20 mouse cellular contexts compared by ENCODE assay signal in the genomic region with DNA sequence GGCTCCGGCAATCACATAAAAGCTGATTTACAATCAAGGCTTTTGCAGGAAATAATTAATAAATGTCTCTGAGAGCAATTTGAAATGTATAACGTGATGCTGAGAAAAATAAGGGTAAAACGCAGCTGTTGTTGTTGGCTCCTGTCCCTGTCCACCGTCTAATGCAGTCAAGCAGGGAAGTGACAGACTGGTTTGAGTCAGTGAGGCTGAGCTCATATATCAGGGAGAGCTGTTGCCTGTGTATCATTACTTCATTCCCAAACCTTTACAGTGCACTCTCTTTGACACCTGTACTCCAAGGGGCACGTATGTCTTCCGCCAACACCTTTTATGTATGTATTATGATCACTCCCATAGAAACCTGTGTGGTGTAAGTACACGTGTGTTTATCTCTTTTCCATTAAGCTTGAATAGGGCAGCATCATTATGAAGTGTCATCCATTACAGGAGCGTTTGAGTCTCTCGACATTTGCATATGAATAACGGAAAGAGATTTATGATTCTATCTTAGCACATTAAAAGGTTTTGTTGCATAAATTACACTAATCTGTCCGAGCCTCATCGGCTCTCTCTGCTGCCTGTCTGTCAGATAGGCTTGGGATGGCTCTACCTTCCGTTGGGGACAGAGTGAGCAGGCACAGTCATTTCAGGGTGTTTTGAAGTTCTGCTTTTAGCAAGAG.
DNase-seq lines count a peak whose midpoint lies in the region; ATAC-seq lines count a peak whose summit lies in the region.
"Had no signal": no experiment of that assay in that cellular context is flagged by ENCODE, and none has a peak within 500 bp of the region (broad histone marks: within the 10 kb centered on the region; RNA-seq: fewer than 3 reads in every experiment).

No protein-coding gene starts in this region.

- no peaks in the 10 kb centered on the region for H3K27me3 ChIP-seq in forebrain, embryonic 12.5 days
- H3K27me3 ChIP-seq in forebrain, embryonic 10.5 days (ENCODE audit: poor library complexity, severe bottlenecking): no peaks in the 10 kb centered on the region
- no peaks in the 10 kb centered on the region for H3K27me3 ChIP-seq in embryonic facial prominence, embryonic 10.5 days (replicated peaks; ENCODE audit: low read depth, poor library complexity, severe bottlenecking)
- H3K27me3 ChIP-seq: CH12.LX; embryonic facial prominence, embryonic 13.5 days; limb, embryonic 12.5 days; liver, embryonic 15.5 days; midbrain, embryonic 12.5 days had no signal

- H3K4me3 ChIP-seq in forebrain, embryonic 12.5 days (replicated peaks): no peak overlapping the region
- H3K4me3 ChIP-seq in forebrain, embryonic 10.5 days: no peak overlapping the region
- H3K4me3 ChIP-seq in embryonic facial prominence, embryonic 10.5 days: no peak overlapping the region
- H3K4me3 ChIP-seq: embryonic facial prominence, embryonic 13.5 days; layer of hippocampus, adult 2 months; limb, embryonic 12.5 days; liver, embryonic 15.5 days; midbrain, embryonic 12.5 days had no signal

- no peak for DNase-seq in forebrain, embryonic 10.5 days (ENCODE audit: extremely low spot score, low spot score)
- peak; percentile 12 for DNase-seq in kidney, postnatal 10 days
- DNase-seq in kidney, adult 11 months: no peak
- DNase-seq in brain, adult 2 months (ENCODE audit: low read depth, low spot score): peak; percentile 20
- DNase-seq in mesoderm, embryonic 11.5 days (ENCODE audit: low read depth, low spot score): peak; percentile 9
- no peak for DNase-seq in embryonic facial prominence, embryonic 10.5 days (ENCODE audit: low spot score)
- DNase-seq in adrenal gland, postnatal 25 days: no peak
- DNase-seq: adrenal gland, postnatal 36 days; gastrocnemius, postnatal 14 days; right cerebral cortex, postnatal 14 days; thymus, postnatal 4 days had no signal

- H3K27ac ChIP-seq in forebrain, embryonic 12.5 days: no peak overlapping the region
- H3K27ac ChIP-seq in forebrain, embryonic 10.5 days: no peak overlapping the region
- no peak overlapping the region for H3K27ac ChIP-seq in embryonic facial prominence, embryonic 10.5 days (replicated peaks)
- H3K27ac ChIP-seq: embryonic facial prominence, embryonic 13.5 days; layer of hippocampus, adult 2 months; limb, embryonic 12.5 days; liver, embryonic 15.5 days; midbrain, embryonic 12.5 days had no signal

- H3K4me1 ChIP-seq in forebrain, embryonic 12.5 days: peaks cover 2% of the 10 kb centered on the region; the same call in 1 of the 2 replicates
- H3K4me1 ChIP-seq in forebrain, embryonic 10.5 days: no peaks in the 10 kb centered on the region
- H3K4me1 ChIP-seq in embryonic facial prominence, embryonic 10.5 days: no peaks in the 10 kb centered on the region
- H3K4me1 ChIP-seq: embryonic facial prominence, embryonic 13.5 days; limb, embryonic 12.5 days; liver, embryonic 15.5 days had no signal

- H3K9me3 ChIP-seq in forebrain, embryonic 12.5 days: no peaks in the 10 kb centered on the region
- H3K9me3 ChIP-seq in forebrain, embryonic 10.5 days: no peaks in the 10 kb centered on the region
- H3K9me3 ChIP-seq in embryonic facial prominence, embryonic 10.5 days: no peaks in the 10 kb centered on the region
- H3K9me3 ChIP-seq: embryonic facial prominence, embryonic 13.5 days; limb, embryonic 12.5 days; midbrain, embryonic 12.5 days had no signal

- 68% methylated on average over 13 of the region's 13 CpGs for WGBS in forebrain, embryonic 12.5 days
- 88% methylated on average over 13 of the region's 13 CpGs for WGBS in forebrain, embryonic 10.5 days
- WGBS in embryonic facial prominence, embryonic 10.5 days: 86% methylated on average over 13 of the region's 13 CpGs

- peak; percentile 49; the same call in 1 of the 2 replicates for ATAC-seq in forebrain, embryonic 12.5 days (ENCODE audit: low FRiP score)
- ATAC-seq: intestine, embryonic 16.5 days had no signal

- no peaks in the 10 kb centered on the region for H3K36me3 ChIP-seq in forebrain, embryonic 12.5 days (replicated peaks)
- no peaks in the 10 kb centered on the region for H3K36me3 ChIP-seq in forebrain, embryonic 10.5 days (replicated peaks)
- no peaks in the 10 kb centered on the region for H3K36me3 ChIP-seq in embryonic facial prominence, embryonic 10.5 days (replicated peaks)
- H3K36me3 ChIP-seq: embryonic facial prominence, embryonic 13.5 days; limb, embryonic 12.5 days; liver, embryonic 15.5 days; midbrain, embryonic 12.5 days had no signal

- no peak overlapping the region for H3K9ac ChIP-seq in forebrain, embryonic 12.5 days
- H3K9ac ChIP-seq: embryonic facial prominence, embryonic 13.5 days; limb, embryonic 12.5 days; liver, embryonic 15.5 days; midbrain, embryonic 12.5 days had no signal

- H3K4me2 ChIP-seq in forebrain, embryonic 12.5 days: no peak overlapping the region
- H3K4me2 ChIP-seq: embryonic facial prominence, embryonic 13.5 days; heart, embryonic 11.5 days; limb, embryonic 12.5 days; liver, embryonic 15.5 days; midbrain, embryonic 12.5 days had no signal

Comparison
In these comparisons a context has a peak if more than half of its experiments do, and no peak if none do; other contexts are left out.
1. DNase-seq: peak in kidney, postnatal 10 days (single experiment), brain, adult 2 months (single experiment) and mesoderm, embryonic 11.5 days (single experiment); none in forebrain, embryonic 10.5 days (single experiment), kidney, adult 11 months (single experiment), embryonic facial prominence, embryonic 10.5 days (single experiment) and adrenal gland, postnatal 25 days (single experiment).